In genomic region chr5:72182804-72183203, GRCm38 (mm10) we compare ENCODE assay signal across 9 mouse cellular contexts. TPM values are rescaled to one million over a fixed set of nuclear protein-coding genes. Genes with fewer than 3 reads are reported as not detected.
DNase-seq lines count a peak whose midpoint lies in the region; ATAC-seq and TF ChIP-seq lines count a peak whose summit lies in the region.
"Had no signal": no experiment of that assay in that cellular context is flagged by ENCODE, and none has a peak within 500 bp of the region (broad histone marks: within the 10 kb centered on the region; RNA-seq: fewer than 3 reads in every experiment).

No protein-coding gene starts in this region.

- 84% methylated on average over 4 of the region's 4 CpGs for WGBS in kidney, adult 2 months
- 83% methylated on average over 4 of the region's 4 CpGs for WGBS in lung, embryonic 15.5 days
- WGBS in hindbrain, embryonic 10.5 days = 89% methylated on average over 4 of the region's 4 CpGs

- no peaks in the 10 kb centered on the region for H3K36me3 ChIP-seq in kidney, adult 2 months (ENCODE audit: control insufficient read depth, insufficient read depth, low read length)
- H3K36me3 ChIP-seq in lung, embryonic 15.5 days = no peaks in the 10 kb centered on the region
- no peaks in the 10 kb centered on the region for H3K36me3 ChIP-seq in hindbrain, embryonic 10.5 days

- no peak overlapping the region for H3K4me2 ChIP-seq in lung, embryonic 15.5 days

- no peaks in the 10 kb centered on the region for H3K9me3 ChIP-seq in lung, embryonic 15.5 days
- H3K9me3 ChIP-seq in hindbrain, embryonic 10.5 days = no peaks in the 10 kb centered on the region

- no peaks in the 10 kb centered on the region for H3K27me3 ChIP-seq in kidney, adult 2 months (replicated peaks; ENCODE audit: control insufficient read depth, insufficient read depth, low read length)
- no peaks in the 10 kb centered on the region for H3K27me3 ChIP-seq in lung, embryonic 15.5 days
- H3K27me3 ChIP-seq in hindbrain, embryonic 10.5 days (ENCODE audit: insufficient read depth, poor library complexity, severe bottlenecking) = no peaks in the 10 kb centered on the region

- H3K4me3 ChIP-seq in kidney, adult 2 months (ENCODE audit: insufficient read depth, low read depth, low read length) = no peak overlapping the region
- H3K4me3 ChIP-seq in lung, embryonic 15.5 days = no peak overlapping the region
- no peak overlapping the region for H3K4me3 ChIP-seq in hindbrain, embryonic 10.5 days

- peak; percentile 83 for ATAC-seq in erythroblast, adult 5-6 weeks (replicated peaks; ENCODE audit: low FRiP score, poor library complexity, severe bottlenecking)
- 0 out of 2 replicates have a peak, but pooled peaks have one; percentile 62 for ATAC-seq in lung, embryonic 15.5 days (ENCODE audit: borderline replicate concordance, extremely low read depth, low FRiP score, low TSS enrichment)

- no peak for TF ChIP-seq CTCF in kidney, adult 2 months (conservative IDR thresholded peaks at IDR 0.05; ENCODE audit: insufficient read depth, insufficient read length, low read depth, low read length)

- no peaks in the 10 kb centered on the region for H3K4me1 ChIP-seq in kidney, adult 2 months (ENCODE audit: control insufficient read depth, insufficient read depth, low read length)
- H3K4me1 ChIP-seq in lung, embryonic 15.5 days = no peaks in the 10 kb centered on the region
- H3K4me1 ChIP-seq in hindbrain, embryonic 10.5 days (replicated peaks) = no peaks in the 10 kb centered on the region; the same call in 1 of the 2 replicates

- TF ChIP-seq POLR2A in kidney, adult 2 months (IDR thresholded peaks at IDR 0.05; ENCODE audit: low read depth, low read length) = no peak

- peak; percentile 31 for DNase-seq in kidney, adult 2 months
- DNase-seq in kidney, postnatal 10 days = no peak
- peak; percentile 55 to 75 for DNase-seq in spleen, postnatal 4 days (ENCODE audit: low spot score in 2 of 2)
- no peak for DNase-seq in hindbrain, embryonic 10.5 days (ENCODE audit: low spot score)
- no peak for DNase-seq in right cerebral cortex, postnatal 36 days (ENCODE audit: low spot score in 2 of 2)
- DNase-seq in urinary bladder, postnatal 4 days (ENCODE audit: low spot score in 2 of 2) = no peak
- DNase-seq: midbrain, embryonic 14.5 days had no signal

- no peak overlapping the region for H3K27ac ChIP-seq in kidney, adult 2 months (ENCODE audit: insufficient read depth, low read depth, low read length)
- no peak overlapping the region for H3K27ac ChIP-seq in lung, embryonic 15.5 days
- no peak overlapping the region for H3K27ac ChIP-seq in hindbrain, embryonic 10.5 days

- no peak overlapping the region for H3K9ac ChIP-seq in lung, embryonic 15.5 days

RNA-seq across cellular contexts. Expression of gene Commd8, which starts 14.8 kb away (rescaled TPM):
- polyA plus RNA-seq in kidney, adult 2 months (2012; rRNA removed) = 6.7 and 13.5 TPM in 2 replicates
- total RNA-seq in erythroblast, adult 5-6 weeks (2015; ENCODE audit: low replicate concordance) = 57.1 and 66.7 TPM in 2 replicates
- total RNA-seq in erythroblast, adult 5-6 weeks (2017; ENCODE audit: low replicate concordance) = 28.7 and 59.9 TPM in 2 replicates
- 131 and 134 TPM in 2 replicates for polyA plus RNA-seq in lung, embryonic 15.5 days (2015; fragmentation: Nextera tagmentation; extraction: Ambion mirVana)
- 152 and 154 TPM in 2 replicates for polyA plus RNA-seq in hindbrain, embryonic 10.5 days (2016; fragmentation: Nextera tagmentation; extraction: Ambion mirVana)

Comparison
In these comparisons a context has a peak if more than half of its experiments do, and no peak if none do; other contexts are left out.
1. DNase-seq: peak in kidney, adult 2 months (single experiment) and spleen, postnatal 4 days (2 of 2); none in kidney, postnatal 10 days (single experiment), hindbrain, embryonic 10.5 days (single experiment), right cerebral cortex, postnatal 36 days (0 of 2) and urinary bladder, postnatal 4 days (0 of 2).